Mouse (Mus musculus): ENCODE results near the gene Sox5. TPM values are rescaled to one million over a fixed set of nuclear protein-coding genes. Genes with fewer than 3 reads are reported as not detected.

Gene Sox5
- total RNA-seq, 1 experiment from 2014 or later = 1.2 TPM

DNA sequence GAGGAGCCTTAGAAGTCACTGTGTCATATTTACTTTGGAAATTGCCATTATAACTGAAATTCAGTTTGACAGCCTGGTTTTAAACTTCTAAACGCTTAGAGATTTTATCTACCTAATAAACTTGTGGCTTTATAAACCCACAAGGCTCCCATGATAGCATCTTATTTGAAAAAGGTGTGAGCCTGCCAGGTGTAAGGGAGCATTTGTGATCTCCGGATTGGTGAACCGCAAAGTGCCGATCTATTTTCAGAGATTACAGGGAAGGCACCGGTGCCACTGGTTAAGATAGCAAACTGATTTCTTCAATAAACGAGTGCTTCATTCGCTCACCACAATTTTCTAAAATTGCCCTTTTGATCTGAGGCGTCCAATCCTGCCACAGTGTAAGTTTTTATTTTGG lies 107.9 kb downstream of the Sox5 start:
- ATAC-seq (replicated peaks; ENCODE audit: low read depth, poor library complexity, severe bottlenecking) = no peak

DNA sequence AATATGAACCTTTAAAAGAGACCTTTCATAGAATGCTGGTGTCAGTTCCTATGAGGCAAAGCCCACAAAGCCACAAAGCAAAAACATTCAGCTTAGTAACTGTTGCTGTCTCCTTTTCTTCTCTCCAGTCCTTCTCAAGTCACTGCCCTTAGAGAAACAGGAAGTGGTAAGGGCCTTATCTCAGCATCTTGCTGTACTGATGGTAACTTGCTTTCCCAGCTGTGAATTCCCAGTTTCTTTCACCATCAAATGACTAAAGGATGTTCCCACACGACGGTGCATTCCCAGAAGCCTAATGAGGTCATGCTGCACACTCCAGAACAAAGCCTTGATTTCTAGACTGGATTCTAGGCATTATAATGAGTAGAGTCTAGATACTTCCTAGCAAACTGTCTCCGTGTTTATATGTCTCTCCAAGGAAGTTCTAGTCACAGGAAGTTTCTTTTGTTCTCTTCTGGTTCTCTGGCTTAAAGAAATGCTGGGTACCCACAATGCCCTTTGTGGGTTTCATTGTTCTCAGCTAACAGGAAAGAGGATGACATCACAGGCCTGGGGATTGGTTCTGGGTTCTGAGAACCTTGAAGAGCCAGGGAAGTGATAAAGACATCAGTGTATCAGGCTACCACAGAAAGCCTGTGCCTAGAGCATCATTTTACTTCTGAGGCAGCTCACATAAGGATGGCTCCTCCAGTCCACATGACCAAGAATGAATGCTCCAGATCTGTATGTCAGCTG lies 111.2 kb downstream of the Sox5 start:
- ATAC-seq (replicated peaks; ENCODE audit: low read depth, poor library complexity, severe bottlenecking) = peak; percentile 82

DNA sequence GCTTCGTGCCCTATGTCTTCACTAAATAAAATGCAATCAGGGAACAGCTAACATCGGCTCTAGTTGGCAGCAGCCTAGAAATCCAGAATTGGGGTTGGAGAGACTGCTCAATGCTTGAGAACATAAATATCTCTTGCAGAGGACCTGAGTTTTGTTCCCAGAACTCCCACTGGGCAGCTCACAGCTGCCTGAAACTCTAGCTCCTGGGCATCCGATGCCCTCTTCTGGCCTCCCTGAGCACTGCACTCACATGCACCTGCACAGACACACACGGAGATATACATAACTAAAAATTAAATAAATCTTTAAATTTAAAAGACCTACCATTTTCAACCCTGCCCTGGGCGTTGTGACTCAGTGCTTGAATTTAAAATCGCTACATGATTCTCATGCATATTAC lies 115.2 kb downstream of the Sox5 start:
- ATAC-seq (replicated peaks; ENCODE audit: low read depth, poor library complexity, severe bottlenecking) = no peak

DNA sequence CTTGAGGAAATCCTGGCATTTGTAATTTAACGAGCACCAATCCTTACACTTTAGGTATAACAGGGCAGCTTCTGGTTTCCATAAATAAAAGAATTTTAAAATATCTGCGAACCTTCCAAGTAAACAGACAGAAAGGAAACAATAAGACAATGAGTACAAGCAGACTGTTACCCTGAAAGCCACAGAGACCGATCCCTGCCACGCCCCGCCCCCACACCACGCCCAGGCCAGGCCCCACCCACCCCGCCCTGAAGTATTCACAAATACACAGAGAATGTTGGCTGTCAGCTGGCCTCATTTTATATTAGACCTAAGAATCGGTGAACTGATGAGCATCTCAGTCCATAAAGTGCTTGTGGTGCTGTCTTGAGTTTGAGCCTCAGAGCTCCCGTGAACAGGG lies 117.0 kb downstream of the Sox5 start:
- ATAC-seq (replicated peaks; ENCODE audit: low read depth, poor library complexity, severe bottlenecking) = peak; percentile 73

DNA sequence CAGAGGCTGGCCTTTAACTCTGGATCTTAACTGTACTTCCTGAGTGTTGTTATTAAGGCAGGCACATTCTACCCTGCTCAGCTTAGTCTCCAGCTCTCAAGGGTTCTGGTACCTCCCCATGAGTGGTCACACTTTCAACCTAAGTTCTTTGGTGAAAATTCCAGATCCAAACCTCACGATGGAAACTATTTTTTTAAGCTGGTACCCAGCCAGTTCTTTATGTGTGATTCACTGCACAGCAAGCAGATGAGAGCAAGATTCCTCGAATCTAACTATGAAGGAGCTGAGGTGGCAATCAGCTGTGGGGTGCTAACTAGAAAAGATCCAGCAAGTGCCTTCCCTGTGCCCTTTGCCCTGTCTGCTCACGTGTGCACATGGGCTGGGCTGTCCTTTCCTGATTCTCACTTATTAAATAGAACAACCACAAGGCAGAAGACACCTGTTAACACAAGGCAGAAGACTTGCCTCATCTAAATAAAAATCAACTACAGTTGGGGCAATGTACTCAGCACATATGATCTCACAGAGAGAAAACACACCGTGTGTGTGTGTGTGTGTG lies 118.2 kb downstream of the Sox5 start:
- ATAC-seq (replicated peaks; ENCODE audit: low read depth, poor library complexity, severe bottlenecking) = no peak

DNA sequence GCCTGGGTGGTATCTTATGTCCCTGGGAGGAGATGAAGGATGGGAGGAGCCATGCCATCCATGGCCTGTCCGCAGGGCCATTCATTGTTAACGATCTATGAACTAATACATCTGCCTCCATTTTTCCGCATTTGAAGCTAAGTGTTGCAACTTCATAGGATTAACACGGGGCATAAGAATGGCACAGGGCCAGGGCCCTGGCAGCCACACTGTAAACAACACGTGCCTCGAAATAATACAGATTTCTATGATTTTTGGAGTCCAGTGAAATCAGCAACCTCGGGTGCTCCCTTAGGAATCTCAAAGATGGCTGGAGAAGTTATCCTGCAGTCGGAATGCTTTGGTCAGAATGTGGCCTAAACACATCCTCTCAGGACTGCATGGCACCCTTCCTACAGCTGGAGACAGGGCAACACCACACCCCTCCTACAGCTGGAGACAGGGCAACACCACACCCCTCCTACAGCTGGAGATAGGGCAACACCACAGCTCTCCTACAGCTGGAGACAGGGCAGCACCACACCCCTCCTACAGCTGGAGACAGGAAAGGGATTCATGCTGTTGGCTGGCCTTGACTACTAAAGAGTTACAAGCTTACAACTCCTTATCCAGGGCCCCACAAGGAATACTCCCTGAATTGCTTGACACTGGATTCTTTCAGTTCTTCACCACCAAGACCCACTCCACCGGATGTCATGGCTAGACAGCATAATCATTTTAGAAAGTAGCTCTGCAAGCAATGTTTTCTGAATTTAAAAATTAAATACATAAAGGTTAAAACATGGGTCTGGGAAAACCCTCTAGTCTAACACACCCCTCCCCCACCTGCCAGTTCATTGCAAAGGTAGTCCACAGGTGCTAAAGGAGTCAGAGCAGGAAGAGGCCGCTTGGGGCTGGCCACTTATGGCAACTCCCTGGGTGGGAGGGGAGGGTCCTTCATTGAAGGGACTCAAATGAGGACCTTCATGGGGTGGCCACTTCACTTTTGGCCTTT lies 122.4 kb downstream of the Sox5 start:
- ATAC-seq (replicated peaks; ENCODE audit: low read depth, poor library complexity, severe bottlenecking) = peak; percentile 45; the same call in 1 of the 2 replicates

DNA sequence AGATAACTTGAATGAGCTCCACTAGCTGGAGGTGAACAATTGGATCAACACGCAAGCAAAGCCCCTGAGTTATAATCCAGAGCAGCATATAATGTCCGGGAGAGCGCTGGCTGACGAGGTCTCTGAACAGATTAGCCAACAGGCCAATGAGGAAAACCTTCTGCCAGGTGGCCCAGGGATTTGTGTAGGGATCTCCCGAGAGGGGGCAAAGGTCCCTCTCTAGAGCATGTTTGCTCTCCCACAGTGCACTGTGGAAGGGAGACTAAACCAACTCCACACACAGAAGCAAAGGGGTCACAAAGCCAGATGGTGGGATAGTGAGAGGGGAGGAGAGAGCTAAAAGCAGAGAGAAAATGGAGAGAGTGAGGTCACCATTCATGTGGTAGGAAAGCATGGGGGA lies 128.9 kb downstream of the Sox5 start:
- no peak for ATAC-seq (replicated peaks; ENCODE audit: low read depth, poor library complexity, severe bottlenecking)

DNA sequence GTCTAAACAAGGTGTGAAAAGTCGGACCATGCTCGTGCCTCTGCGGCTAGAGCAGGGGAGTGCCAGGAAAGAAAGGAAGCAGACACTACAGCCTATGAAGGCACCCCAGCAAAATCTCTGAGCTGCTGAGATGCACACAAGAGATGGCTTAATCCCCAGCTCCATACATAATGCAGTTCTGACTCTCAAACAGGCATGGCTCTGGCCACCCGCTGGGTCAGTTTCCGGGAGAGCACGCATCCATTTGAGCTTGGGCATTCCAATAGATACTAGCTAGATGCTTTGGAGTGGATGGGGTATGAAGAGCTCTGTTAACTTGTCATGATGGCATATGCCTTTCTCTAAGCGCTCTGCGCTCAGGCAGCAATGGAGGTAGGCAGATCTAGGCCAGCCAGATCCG lies 132.9 kb downstream of the Sox5 start:
- ATAC-seq (replicated peaks; ENCODE audit: low read depth, poor library complexity, severe bottlenecking) = no peak

DNA sequence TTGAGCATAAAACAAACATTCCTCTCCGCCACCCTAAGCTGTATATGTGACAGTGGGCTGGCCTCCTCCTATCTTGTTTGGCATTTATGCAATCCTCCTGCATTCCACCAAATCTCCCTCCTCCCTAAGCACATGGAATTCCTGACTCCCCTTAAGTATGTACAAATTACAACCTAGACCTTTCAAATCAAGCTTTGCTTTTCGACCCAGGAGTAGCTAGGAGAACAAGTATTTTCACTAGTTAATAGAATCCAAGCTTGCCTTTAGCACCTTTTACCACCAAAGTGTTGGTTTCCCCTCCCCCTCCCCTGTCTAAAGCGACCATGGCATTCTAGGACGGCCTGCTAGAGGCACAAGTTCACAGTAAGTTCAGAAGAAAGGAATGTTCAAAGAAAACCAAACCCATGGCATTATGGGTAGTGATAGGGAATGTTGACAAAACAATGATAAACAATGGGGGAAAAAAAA lies 133.6 kb downstream of the Sox5 start:
- no peak for ATAC-seq (replicated peaks; ENCODE audit: low read depth, poor library complexity, severe bottlenecking)

DNA sequence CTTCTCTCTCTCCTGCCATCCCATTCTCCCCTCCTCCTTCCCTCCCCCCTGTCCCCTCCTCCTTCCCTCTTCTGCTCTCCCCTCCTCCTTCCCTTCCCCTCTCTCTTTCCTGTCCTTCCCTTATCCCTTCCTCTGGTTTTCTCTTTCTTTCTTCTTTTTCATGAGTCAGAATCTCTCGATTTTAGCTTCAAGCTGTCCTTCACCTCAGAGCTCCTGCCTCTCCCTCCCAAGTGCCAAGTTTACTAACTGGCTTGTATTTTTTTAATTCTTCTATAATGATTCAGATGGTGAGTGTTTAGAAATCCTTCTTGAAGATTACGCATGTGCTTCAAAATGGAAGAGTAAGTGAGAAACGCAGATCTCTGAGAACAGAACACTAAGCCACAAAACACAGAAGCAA lies 135.4 kb downstream of the Sox5 start:
- ATAC-seq (replicated peaks; ENCODE audit: low read depth, poor library complexity, severe bottlenecking) = no peak

DNA sequence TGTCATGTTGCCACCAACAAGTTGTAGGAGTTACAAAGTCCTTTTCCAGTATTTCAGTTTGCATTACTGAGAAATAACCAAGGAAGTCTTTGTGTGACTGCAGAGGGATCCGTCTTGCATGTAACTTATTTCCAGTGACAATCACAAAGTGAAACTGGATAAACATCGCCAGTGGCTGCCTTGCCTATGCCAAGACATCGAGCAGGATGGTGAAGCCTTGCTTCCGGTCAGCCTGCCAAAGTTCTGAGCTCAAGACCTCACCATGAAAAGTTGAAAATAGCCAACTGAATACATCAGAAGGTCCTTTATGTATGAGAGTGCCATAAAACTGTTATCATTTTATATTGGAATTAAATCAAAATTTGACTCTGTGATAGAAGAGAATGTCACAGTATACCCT lies 136.0 kb downstream of the Sox5 start:
- ATAC-seq (replicated peaks; ENCODE audit: low read depth, poor library complexity, severe bottlenecking) = no peak

DNA sequence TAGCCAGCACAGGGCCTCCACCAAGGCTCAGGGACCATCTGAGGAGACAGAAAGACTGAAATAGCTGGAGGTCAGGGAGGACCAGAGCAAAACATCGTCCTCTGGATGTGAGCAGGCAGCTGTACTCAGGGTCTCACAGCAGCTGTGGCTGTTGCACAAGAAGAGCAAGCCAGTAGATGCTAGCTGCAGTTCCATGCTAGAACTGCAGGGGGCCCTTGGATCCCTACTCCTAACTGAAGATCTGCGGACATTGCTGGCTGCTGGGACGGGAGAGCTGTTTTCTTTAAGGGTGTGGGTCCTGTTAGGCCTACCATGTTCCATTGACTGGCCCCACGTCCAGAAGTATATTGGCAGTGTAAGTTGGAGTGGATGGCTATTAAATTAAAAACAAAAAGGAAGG lies 137.1 kb downstream of the Sox5 start:
- ATAC-seq (replicated peaks; ENCODE audit: low read depth, poor library complexity, severe bottlenecking) = peak; percentile 62; the same call in 1 of the 2 replicates

DNA sequence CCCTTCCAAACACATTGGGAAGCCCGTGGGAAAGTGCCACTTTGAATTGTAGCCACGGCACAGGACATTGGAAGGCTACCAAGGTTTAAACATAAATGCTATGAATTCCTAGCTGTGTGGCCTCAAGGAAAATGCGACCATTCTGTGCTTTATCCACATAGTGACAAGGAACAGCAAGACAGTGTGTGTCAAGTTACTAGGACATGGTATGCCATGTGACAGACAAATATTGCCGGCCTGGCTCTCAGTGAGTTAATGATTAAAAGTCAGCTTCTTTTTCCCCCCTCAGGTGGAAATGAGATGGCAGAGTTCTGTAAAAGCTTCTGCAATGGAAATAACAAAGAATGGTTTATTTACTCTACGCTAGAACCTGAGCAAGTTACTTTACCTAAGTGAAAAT lies 138.2 kb downstream of the Sox5 start:
- no peak for ATAC-seq (replicated peaks; ENCODE audit: low read depth, poor library complexity, severe bottlenecking)

DNA sequence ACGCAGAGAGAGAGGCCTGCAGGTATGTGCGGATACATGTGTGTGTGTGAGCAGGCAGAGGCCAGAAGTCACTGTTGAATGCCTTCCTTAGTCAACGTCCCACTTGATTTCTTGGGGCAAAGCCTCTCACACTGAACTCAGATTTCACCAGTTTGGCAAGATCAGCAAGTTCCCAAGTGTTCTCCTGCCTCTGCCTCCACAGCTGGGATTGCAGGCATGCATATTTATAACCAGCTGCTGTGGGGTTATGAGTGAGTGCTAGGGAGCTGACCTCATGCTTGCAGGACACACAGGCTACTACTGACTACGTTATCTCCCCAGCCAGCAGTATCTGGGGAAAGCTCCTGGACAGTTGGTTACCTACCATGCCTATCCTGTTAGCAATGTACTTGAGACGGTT lies 139.9 kb downstream of the Sox5 start:
- ATAC-seq (replicated peaks; ENCODE audit: low read depth, poor library complexity, severe bottlenecking) = no peak

DNA sequence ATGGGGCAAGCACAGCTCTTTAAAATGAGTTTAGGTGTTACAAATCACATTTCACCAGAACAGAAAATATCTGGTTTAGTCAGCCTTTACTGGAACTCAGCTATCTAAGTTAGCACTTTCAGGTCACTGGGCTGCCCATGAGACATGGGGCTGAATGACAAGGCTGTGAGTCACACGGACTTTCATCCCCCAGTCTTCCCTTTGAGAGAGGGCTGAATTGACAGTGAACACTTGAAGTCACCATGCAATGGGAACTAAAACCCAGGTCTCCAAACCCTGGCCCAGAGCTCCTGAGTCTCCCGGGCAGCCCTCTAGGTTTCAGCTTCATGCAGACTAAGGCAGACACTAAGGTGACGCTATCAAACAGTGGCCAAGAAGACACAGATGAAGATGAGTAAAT lies 141.2 kb downstream of the Sox5 start:
- no peak for ATAC-seq (replicated peaks; ENCODE audit: low read depth, poor library complexity, severe bottlenecking)

DNA sequence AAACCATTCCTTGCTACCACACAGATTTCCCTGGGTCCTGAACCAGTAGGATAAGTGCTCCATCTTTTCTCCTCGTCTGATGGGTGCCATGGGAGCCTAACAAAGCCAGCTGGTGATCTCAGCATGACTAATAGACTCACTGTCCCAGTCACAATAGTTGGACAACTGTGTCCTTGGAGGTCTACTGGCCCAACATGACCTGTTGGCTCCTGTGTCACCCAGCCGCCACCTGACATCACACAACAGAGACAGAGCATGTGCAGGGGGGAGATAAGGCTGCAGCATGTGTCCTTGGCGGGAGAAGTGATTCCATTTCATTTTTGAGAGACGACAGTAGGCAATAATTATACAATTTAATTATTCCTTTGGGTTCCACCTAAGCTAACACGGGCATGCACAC lies 143.2 kb downstream of the Sox5 start:
- ATAC-seq (replicated peaks; ENCODE audit: low read depth, poor library complexity, severe bottlenecking) = no peak; the same call in 1 of the 2 replicates

DNA sequence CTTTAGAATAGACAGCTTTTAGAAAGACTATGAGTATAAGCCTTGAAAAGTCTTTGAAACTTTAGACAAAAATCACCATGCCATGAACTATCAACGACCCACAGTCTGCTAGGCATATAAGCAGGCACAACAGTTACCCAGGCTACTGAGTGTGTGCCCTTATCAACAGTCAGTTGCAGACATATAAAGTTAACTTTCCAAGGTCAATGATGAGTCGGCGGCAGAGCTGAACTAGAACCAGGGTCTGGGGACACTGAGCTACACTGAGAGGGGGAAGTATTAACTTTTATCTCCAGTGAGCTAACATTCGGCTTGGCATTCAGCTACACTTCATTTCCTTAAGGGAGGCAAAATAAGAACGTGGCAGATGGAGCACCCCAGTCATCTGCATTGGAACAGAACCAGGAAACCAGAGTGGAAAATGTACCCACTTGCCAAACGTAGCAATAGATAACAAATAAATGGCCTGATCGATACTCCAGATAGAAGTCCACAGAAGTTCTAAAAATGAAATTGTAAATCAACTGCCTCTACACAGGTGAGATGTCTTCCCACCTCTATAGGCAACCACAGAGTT lies 154.2 kb downstream of the Sox5 start:
- ATAC-seq (replicated peaks; ENCODE audit: low read depth, poor library complexity, severe bottlenecking) = peak; percentile 63

DNA sequence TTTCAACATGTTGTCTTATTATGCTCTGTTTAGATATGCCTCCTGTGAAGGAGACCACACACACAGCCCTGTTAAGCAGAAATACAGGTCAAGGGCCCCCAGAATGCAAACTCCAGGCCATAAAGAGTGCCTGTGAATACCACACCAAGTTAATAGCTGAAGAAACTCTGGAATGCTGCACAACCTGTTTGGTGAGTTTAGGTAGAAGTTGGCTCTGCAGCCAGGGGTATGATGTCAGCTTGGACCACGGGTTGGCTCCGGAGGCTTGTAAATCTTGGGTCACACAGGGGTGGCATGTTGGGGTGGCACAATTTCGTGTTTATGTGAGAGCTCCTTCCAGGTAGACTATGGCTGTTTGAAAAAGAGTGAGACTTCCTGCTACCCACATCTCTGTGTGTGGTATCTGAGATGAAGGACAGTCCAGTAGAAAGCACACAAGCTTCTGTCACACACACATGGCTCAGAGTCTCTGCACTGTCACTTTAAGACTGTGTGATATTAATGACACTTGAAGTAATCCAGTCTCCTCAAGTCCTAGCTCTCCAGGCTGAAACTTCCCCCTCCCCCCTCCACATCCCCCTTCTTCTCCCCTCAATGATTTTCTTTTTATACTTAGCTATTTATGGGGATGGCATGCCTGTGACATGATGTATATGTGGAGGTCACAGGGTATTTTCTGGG lies 160.5 kb downstream of the Sox5 start:
- no peak for ATAC-seq (replicated peaks; ENCODE audit: low read depth, poor library complexity, severe bottlenecking)

DNA sequence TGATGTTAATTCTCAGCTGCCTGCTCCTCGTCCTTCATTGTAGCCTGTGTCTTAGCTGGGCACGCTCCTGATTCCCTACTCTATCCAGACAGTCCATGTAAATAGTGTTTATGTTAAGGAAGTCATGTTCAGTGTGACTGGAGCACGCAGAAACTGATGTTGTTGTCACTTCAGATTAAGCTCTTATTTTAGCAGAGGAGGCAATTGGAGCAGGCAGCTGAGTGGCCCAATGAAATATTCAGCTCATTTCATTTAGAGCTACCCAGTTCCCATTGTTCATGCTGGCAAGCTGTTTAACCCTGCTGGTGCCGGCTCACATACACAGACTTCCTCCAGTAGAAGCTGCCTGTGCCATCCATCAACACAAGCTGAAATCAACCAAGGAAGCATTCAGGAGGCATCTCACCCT lies 170.4 kb downstream of the Sox5 start:
- no peak for ATAC-seq (replicated peaks; ENCODE audit: low read depth, poor library complexity, severe bottlenecking)

DNA sequence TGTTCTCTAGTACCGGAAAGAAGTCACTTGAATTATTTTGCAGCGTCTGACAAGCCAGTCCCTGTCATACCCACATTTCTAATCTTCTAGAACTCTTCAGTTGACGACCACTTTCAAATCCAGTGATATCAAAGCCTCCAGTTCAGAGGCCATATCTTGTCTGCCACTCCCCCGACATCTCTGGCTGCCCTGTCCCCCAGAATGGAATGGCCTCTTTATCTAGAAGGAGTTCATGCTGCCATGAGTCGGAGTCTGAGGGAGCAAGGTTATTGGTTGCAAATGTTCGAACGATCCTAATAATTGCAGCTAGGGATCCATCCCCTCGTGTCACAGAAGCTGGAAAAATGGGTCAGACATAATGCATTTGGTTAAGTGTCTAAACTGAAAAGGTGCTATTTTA lies 170.9 kb downstream of the Sox5 start:
- no peak for ATAC-seq (replicated peaks; ENCODE audit: low read depth, poor library complexity, severe bottlenecking)

All from common myeloid progenitor, adult 5-6 weeks (primary cell).